Mouse (Mus musculus) thymus, postnatal 10 days (tissue): ENCODE data around the gene Ank.

ENCODE experiments used
- DNase-seq, 2 experiments: peaks; one replicate each; pipeline ENCODE4 v3.0.0; 2021; ENCODE audit warnings: low spot score in 2 of 2

The Ank gene

GRCm38 (mm10) chr15:27536771-27537170 lies 70.3 kb downstream of the Ank start:
- no peak for DNase-seq

GRCm38 (mm10) chr15:27537519-27538223 lies 71.2 kb downstream of the Ank start:
- no peak for DNase-seq

- DNase-seq, result no peak
These were observed 73.3 kb downstream of the Ank start for GRCm38 (mm10) chr15:27539745-27540144.

- DNase-seq, result no peak
These were observed 78.7 kb downstream of the Ank start for GRCm38 (mm10) chr15:27545203-27545602.

GRCm38 (mm10) chr15:27548110-27548509 lies 81.6 kb downstream of the Ank start:
- DNase-seq, result no peak

- no peak for DNase-seq
These were observed 82.6 kb downstream of the Ank start for GRCm38 (mm10) chr15:27549071-27549470.

GRCm38 (mm10) chr15:27549878-27550277 lies 83.4 kb downstream of the Ank start:
- no peak for DNase-seq

GRCm38 (mm10) chr15:27550358-27550992 lies 84.0 kb downstream of the Ank start:
- DNase-seq, result no peak

GRCm38 (mm10) chr15:27551117-27552114 lies 84.9 kb downstream of the Ank start:
- no peak for DNase-seq

GRCm38 (mm10) chr15:27552129-27552700 lies 85.7 kb downstream of the Ank start:
- no peak for DNase-seq

GRCm38 (mm10) chr15:27553554-27553953 lies 87.1 kb downstream of the Ank start:
- no peak for DNase-seq

GRCm38 (mm10) chr15:27558456-27559147 lies 92.1 kb downstream of the Ank start:
- DNase-seq, result no peak

- no peak for DNase-seq
These were observed 93.8 kb downstream of the Ank start for GRCm38 (mm10) chr15:27560315-27560714.

GRCm38 (mm10) chr15:27564106-27565100 lies 97.9 kb downstream of the Ank start:
- DNase-seq, result no peak

GRCm38 (mm10) chr15:27565626-27566185 lies 99.2 kb downstream of the Ank start:
- DNase-seq, result no peak

- DNase-seq, result no peak
These were observed 100.9 kb downstream of the Ank start for GRCm38 (mm10) chr15:27567356-27567755.

- DNase-seq, result no peak
These were observed 101.9 kb downstream of the Ank start for GRCm38 (mm10) chr15:27568371-27568770.

- no peak for DNase-seq
These were observed 103.4 kb downstream of the Ank start for GRCm38 (mm10) chr15:27569924-27570323.

- no peak for DNase-seq
These were observed 103.9 kb downstream of the Ank start for GRCm38 (mm10) chr15:27570385-27570784.

GRCm38 (mm10) chr15:27571179-27571578 lies 104.7 kb downstream of the Ank start:
- DNase-seq, result no peak
